Mouse (Mus musculus): ENCODE measurements around the gene Hist1h4k. TPM values are rescaled to one million over a fixed set of nuclear protein-coding genes. Genes with fewer than 3 reads are reported as not detected.
"Not testable (repeated sequence)": the region's sequence is repeated elsewhere in the genome, so short reads cannot be mapped to it uniquely, and the experiment has no call there.

Gene Hist1h4k
- polyA plus RNA-seq, 1 experiment from 2014 or later = 3.0 TPM

- peak; percentile 68; the same call in 1 of the 2 replicates for ATAC-seq (replicated peaks; ENCODE audit: insufficient number of reproducible peaks, insufficient read depth, low FRiP score, low read depth)
- no peaks in the 10 kb centered on the region for H3K36me3 ChIP-seq
- 0% methylated on average over 15 of the region's 20 CpGs for WGBS
- H3K9me3 ChIP-seq (replicated peaks) = no peaks in the 10 kb centered on the region
- peak within 1 kb of the TSS; percentile 76 for H3K4me2 ChIP-seq
- no peaks in the 10 kb centered on the region for H3K27me3 ChIP-seq
- peaks cover 42% of the 10 kb centered on the region for H3K4me1 ChIP-seq (replicated peaks)
- H3K27ac ChIP-seq = peak within 1 kb of the TSS; percentile 73
- peak within 1 kb of the TSS; percentile 62 for H3K9ac ChIP-seq
- peak within 1 kb of the TSS; percentile 51 for H3K4me3 ChIP-seq
These were observed 32.9 kb upstream of the Hist1h4k start, which contains the start of gene Hist1h3i for GRCm38 (mm10) chr13:21783255-21783617. Hist1h3i (minus strand) TSS chr13:21783370.

- Histone ChIP-seq H3K4me3 (peak overlapping the region; percentile 51), H3K27ac (peak overlapping the region; percentile 73), H3K4me1 (replicated peaks) (peaks cover 37% of the 10 kb centered on the region), H3K9ac (peak overlapping the region; percentile 62), H3K4me2 (peak overlapping the region; percentile 76)
- ATAC-seq (replicated peaks; ENCODE audit: insufficient number of reproducible peaks, insufficient read depth, low FRiP score, low read depth); H3K36me3 ChIP-seq; H3K27me3 ChIP-seq; H3K9me3 ChIP-seq (replicated peaks): not testable (repeated sequence)
- WGBS = 1% methylated on average over 14 of the region's 35 CpGs
These were observed 32.3 kb upstream of the Hist1h4k start for GRCm38 (mm10) chr13:21782361-21783254.

- H3K4me2 ChIP-seq = no peak overlapping the region
- H3K9ac ChIP-seq = no peak overlapping the region
- H3K27me3 ChIP-seq = no peaks in the 10 kb centered on the region
- no peak overlapping the region for H3K27ac ChIP-seq
- peaks cover 37% of the 10 kb centered on the region for H3K4me1 ChIP-seq (replicated peaks)
- H3K4me3 ChIP-seq = no peak overlapping the region
- ATAC-seq (replicated peaks; ENCODE audit: insufficient number of reproducible peaks, insufficient read depth, low FRiP score, low read depth) = no peak
- no peaks in the 10 kb centered on the region for H3K36me3 ChIP-seq
- WGBS = 95% methylated on average over 1 of the region's 1 CpGs
- H3K9me3 ChIP-seq (replicated peaks) = no peaks in the 10 kb centered on the region
These were observed 31.3 kb upstream of the Hist1h4k start for GRCm38 (mm10) chr13:21781639-21782038.

- WGBS = 46% methylated on average over 6 of the region's 6 CpGs
- no peak for ATAC-seq (replicated peaks; ENCODE audit: insufficient number of reproducible peaks, insufficient read depth, low FRiP score, low read depth)
- H3K4me3 ChIP-seq = peak overlapping the region; percentile 64; the same call in 1 of the 2 replicates
- peak overlapping the region; percentile 89; the same call in 1 of the 2 replicates for H3K27ac ChIP-seq
- H3K4me1 ChIP-seq (replicated peaks) = peaks cover 35% of the 10 kb centered on the region
- peak overlapping the region; percentile 93 for H3K4me2 ChIP-seq
- H3K9me3 ChIP-seq (replicated peaks) = no peaks in the 10 kb centered on the region
- H3K9ac ChIP-seq = 0 out of 2 replicates have a peak overlapping the region, but pooled peaks have one; percentile 72
- H3K27me3 ChIP-seq = no peaks in the 10 kb centered on the region
- no peaks in the 10 kb centered on the region for H3K36me3 ChIP-seq
These were observed 30.8 kb upstream of the Hist1h4k start for GRCm38 (mm10) chr13:21781021-21781555.

- WGBS = under 1% methylated on average over 44 of the region's 44 CpGs
- Histone ChIP-seq H3K27me3 (no peaks in the 10 kb centered on the region), H3K9me3 (replicated peaks) (no peaks in the 10 kb centered on the region), H3K9ac (peak within 1 kb of the TSS; percentile 72), H3K4me1 (replicated peaks) (peaks cover 30% of the 10 kb centered on the region), H3K27ac (peak within 1 kb of the TSS; percentile 89), H3K4me2 (peak within 1 kb of the TSS; percentile 93), H3K36me3 (no peaks in the 10 kb centered on the region), H3K4me3 (peak within 1 kb of the TSS; percentile 64)
- peak; percentile 52 for ATAC-seq (replicated peaks; ENCODE audit: insufficient number of reproducible peaks, insufficient read depth, low FRiP score, low read depth)
These were observed 29.7 kb upstream of the Hist1h4k start, which contains the start of gene Hist1h1b for GRCm38 (mm10) chr13:21779767-21780731. Hist1h1b (minus strand) TSS chr13:21780625.

GRCm38 (mm10) chr13:21778814-21779766 lies 28.8 kb upstream of the Hist1h4k start:
- Histone ChIP-seq H3K4me2 (peak overlapping the region; percentile 93), H3K9me3 (replicated peaks) (no peaks in the 10 kb centered on the region), H3K27ac (peak overlapping the region; percentile 89), H3K4me3 (peak overlapping the region; percentile 64), H3K27me3 (no peaks in the 10 kb centered on the region), H3K4me1 (replicated peaks) (peaks cover 26% of the 10 kb centered on the region), H3K36me3 (no peaks in the 10 kb centered on the region), H3K9ac (peak overlapping the region; percentile 72)
- 6% methylated on average over 33 of the region's 33 CpGs for WGBS
- peak; percentile 72 for ATAC-seq (replicated peaks; ENCODE audit: insufficient number of reproducible peaks, insufficient read depth, low FRiP score, low read depth)

GRCm38 (mm10) chr13:21755707-21756106 lies 5.4 kb upstream of the Hist1h4k start:
- H3K27ac ChIP-seq = no peak overlapping the region
- no peaks in the 10 kb centered on the region for H3K36me3 ChIP-seq
- no peak overlapping the region for H3K9ac ChIP-seq
- no peaks in the 10 kb centered on the region for H3K27me3 ChIP-seq
- H3K4me1 ChIP-seq (replicated peaks) = peaks cover 20% of the 10 kb centered on the region
- H3K9me3 ChIP-seq (replicated peaks) = no peaks in the 10 kb centered on the region
- H3K4me3 ChIP-seq = 0 out of 2 replicates have a peak overlapping the region, but pooled peaks have one; percentile 11
- peak overlapping the region; percentile 48 for H3K4me2 ChIP-seq
- ATAC-seq (replicated peaks; ENCODE audit: insufficient number of reproducible peaks, insufficient read depth, low FRiP score, low read depth) = no peak
- WGBS = 82% methylated on average over 1 of the region's 1 CpGs

- Histone ChIP-seq H3K4me2 (peak overlapping the region; percentile 74), H3K4me1 (replicated peaks) (peaks cover 23% of the 10 kb centered on the region), H3K4me3 (peak overlapping the region; percentile 55), H3K9ac (peak overlapping the region; percentile 57), H3K27ac (peak overlapping the region; percentile 92)
- WGBS = 2% methylated on average over 17 of the region's 26 CpGs
- not testable (repeated sequence) for ATAC-seq (replicated peaks; ENCODE audit: insufficient number of reproducible peaks, insufficient read depth, low FRiP score, low read depth); H3K9me3 ChIP-seq (replicated peaks); H3K27me3 ChIP-seq; H3K36me3 ChIP-seq
These were observed 4.1 kb upstream of the Hist1h4k start for GRCm38 (mm10) chr13:21754294-21755001.

GRCm38 (mm10) chr13:21753524-21754285 lies 3.4 kb upstream of the Hist1h4k start, which contains the start of the genes Hist1h2ak and Hist1h2bn:
Hist1h2ak (minus strand) TSS chr13:21753827.
Hist1h2bn (plus strand) TSS chr13:21754123.
- peaks cover 25% of the 10 kb centered on the region for H3K4me1 ChIP-seq (replicated peaks)
- H3K9ac ChIP-seq = peak within 1 kb of the TSS; percentile 60
- not testable (repeated sequence) for H3K27me3 ChIP-seq; H3K36me3 ChIP-seq; H3K9me3 ChIP-seq (replicated peaks)
- peak within 1 kb of the TSS; percentile 55 for H3K4me3 ChIP-seq
- 1% methylated on average over 48 of the region's 50 CpGs for WGBS
- peak within 1 kb of the TSS; percentile 92 for H3K27ac ChIP-seq
- H3K4me2 ChIP-seq = peak within 1 kb of the TSS; percentile 74
- ATAC-seq (replicated peaks; ENCODE audit: insufficient number of reproducible peaks, insufficient read depth, low FRiP score, low read depth) = peak; percentile 92

All from heart, embryonic 15.5 days (tissue).